Mouse (Mus musculus) cerebellum, adult 8-10 months (tissue): ENCODE results near the gene Lmod3.
"Not testable (repeated sequence)": the region's sequence is repeated elsewhere in the genome, so short reads cannot be mapped to it uniquely, and the experiment has no call there.

ENCODE experiments used
- DNase-seq: peaks from one replicate; pipeline ENCODE4 v3.0.0; 2022

The Lmod3 gene

GRCm38 (mm10) chr6:97275760-97276159, 23.2 kb upstream of the Lmod3 start:
- no peak for DNase-seq

GRCm38 (mm10) chr6:97273777-97274176, 21.2 kb upstream of the Lmod3 start:
- DNase-seq: no peak

GRCm38 (mm10) chr6:97273058-97273710, 20.6 kb upstream of the Lmod3 start:
- no peak for DNase-seq

- DNase-seq: no peak
Observed at GRCm38 (mm10) chr6:97272349-97272748, 19.8 kb upstream of the Lmod3 start.

GRCm38 (mm10) chr6:97269596-97269995, 17.0 kb upstream of the Lmod3 start:
- DNase-seq: no peak

- no peak for DNase-seq
Observed at GRCm38 (mm10) chr6:97267132-97267531, 14.6 kb upstream of the Lmod3 start.

GRCm38 (mm10) chr6:97266661-97267060, 14.1 kb upstream of the Lmod3 start:
- no peak for DNase-seq

- DNase-seq: no peak
Observed at GRCm38 (mm10) chr6:97265705-97266104, 13.1 kb upstream of the Lmod3 start.

GRCm38 (mm10) chr6:97265240-97265639, 12.7 kb upstream of the Lmod3 start:
- DNase-seq: no peak

- DNase-seq: not testable (repeated sequence)
Observed at GRCm38 (mm10) chr6:97263750-97264149, 11.2 kb upstream of the Lmod3 start.

GRCm38 (mm10) chr6:97262229-97262628, 9.7 kb upstream of the Lmod3 start:
- DNase-seq: no peak

GRCm38 (mm10) chr6:97259926-97260325, 7.4 kb upstream of the Lmod3 start:
- not testable (repeated sequence) for DNase-seq

GRCm38 (mm10) chr6:97258489-97258888, 5.9 kb upstream of the Lmod3 start:
- DNase-seq: no peak

GRCm38 (mm10) chr6:97252086-97252485, 473 bp downstream of the Lmod3 start:
- no peak for DNase-seq

- peak; percentile 34 for DNase-seq
Observed at GRCm38 (mm10) chr6:97250966-97251365, 1.6 kb downstream of the Lmod3 start.

GRCm38 (mm10) chr6:97245200-97245599, 7.4 kb downstream of the Lmod3 start:
- no peak for DNase-seq

GRCm38 (mm10) chr6:97242522-97242921, 10.0 kb downstream of the Lmod3 start:
- no peak for DNase-seq

GRCm38 (mm10) chr6:97240092-97240491, 12.5 kb downstream of the Lmod3 start:
- no peak for DNase-seq

- DNase-seq: no peak
Observed at GRCm38 (mm10) chr6:97239360-97239759, 13.2 kb downstream of the Lmod3 start.

- DNase-seq: no peak
Observed at GRCm38 (mm10) chr6:97236088-97236487, 16.5 kb downstream of the Lmod3 start.

GRCm38 (mm10) chr6:97234911-97235668, 17.5 kb downstream of the Lmod3 start:
- DNase-seq: no peak

GRCm38 (mm10) chr6:97227067-97227847, 25.3 kb downstream of the Lmod3 start:
- no peak for DNase-seq

- DNase-seq: no peak
Observed at GRCm38 (mm10) chr6:97226083-97226491, 26.5 kb downstream of the Lmod3 start.

GRCm38 (mm10) chr6:97224505-97224904, 28.1 kb downstream of the Lmod3 start:
- no peak for DNase-seq
